Mouse (Mus musculus) forebrain, embryonic 14.5 days (tissue): ENCODE data around the gene Tmem74b. TPM values are rescaled to one million over a fixed set of nuclear protein-coding genes. Genes with fewer than 3 reads are reported as not detected.

Experiments used
- ATAC-seq: fragments of 200-750 bp; cut with Nextera tagmentation; 2 replicates; pipeline ENCODE4 v1.8.0; 2017; ENCODE audit warnings: mild to moderate bottlenecking, moderate library complexity
- DNase-seq: peaks from one replicate; pipeline ENCODE4 v3.0.0-alpha.2; 2015; ENCODE audit warnings: low spot score
- H3K27ac ChIP-seq: fragments of 300-500 bp; sonication (generic); 2 replicates; pipeline ENCODE4 v1.5.1; 2014; ENCODE audit warnings: low read depth, mild to moderate bottlenecking, control low read depth, low read length, moderate library complexity
- H3K27me3 ChIP-seq: fragments of 300-500 bp; sonication (generic); replicated peaks from 2 replicates; pipeline ENCODE4 v1.6.1; 2014; ENCODE audit warnings: low read length, control low read depth, mixed read lengths; ENCODE audit not compliant: control insufficient read depth, insufficient read depth
- H3K36me3 ChIP-seq: fragments of 300-500 bp; sonication (generic); 2 replicates; pipeline ENCODE4 v1.6.1; 2014; ENCODE audit warnings: low read length, control low read depth; ENCODE audit not compliant: control insufficient read depth, insufficient read depth
- H3K4me1 ChIP-seq: fragments of 300-500 bp; sonication (generic); 2 replicates; pipeline ENCODE4 v1.6.1; 2014; ENCODE audit warnings: antibody characterized with exemption, low read length, control low read depth; ENCODE audit not compliant: control insufficient read depth, insufficient read depth
- H3K4me2 ChIP-seq: fragments of 300-500 bp; sonication (generic); 2 replicates; pipeline ENCODE4 v1.6.1; 2014; ENCODE audit warnings: mild to moderate bottlenecking, control low read depth, low read length
- H3K4me3 ChIP-seq: fragments of 300-500 bp; sonication (generic); 2 replicates; pipeline ENCODE4 v1.5.1; 2014; ENCODE audit warnings: low read depth, low read length, control low read depth
- H3K9ac ChIP-seq: fragments of 300-500 bp; sonication (generic); 2 replicates; pipeline ENCODE4 v1.6.1; 2014; ENCODE audit warnings: mild to moderate bottlenecking, low read length, control low read depth, moderate library complexity
- H3K9me3 ChIP-seq: fragments of 300-500 bp; sonication (generic); replicated peaks from 2 replicates; pipeline ENCODE4 v1.6.1; 2016; ENCODE audit warnings: low read length, control low read depth, mixed read lengths; ENCODE audit not compliant: control insufficient read depth
- WGBS: fragments of 180-500 bp; shearing (Covaris S2); extraction: QIAGEN DNeasy Blood & Tissue Kit; methylation state at CpG from one replicate; pipeline ENCODE4 v1.1.7; 2014; 5-methylcytosine and 5-hydroxymethylcytosine counted together
- polyA plus RNA-seq: library from polyadenylated mRNA; unstranded; fragments of >200 nt; fragmentation: Nextera tagmentation; extraction: Ambion mirVana; gene quantifications from 2 replicates; pipeline ENCODE4 v1.2.1, GENCODE M21; 2014

Tmem74b gene
- polyA plus RNA-seq, 1 experiment from 2014 or later, result 17.3 TPM

- no peak for ATAC-seq
Observed at GRCm38 (mm10) chr2:151751330-151751729, 49.5 kb downstream of the Tmem74b start.

GRCm38 (mm10) chr2:151756277-151757061, 54.7 kb downstream of the Tmem74b start:
- no peak for ATAC-seq
- peak; percentile 11 for DNase-seq

More at GRCm38 (mm10) chr2:151751330-151751729, 49.5 kb downstream of the Tmem74b start:
- Histone ChIP-seq H3K9me3 (no peaks in the 10 kb centered on the region), H3K4me1 (no peaks in the 10 kb centered on the region), H3K4me2 (no peak overlapping the region), H3K36me3 (no peaks in the 10 kb centered on the region), H3K9ac (no peak overlapping the region), H3K4me3 (no peak overlapping the region), H3K27me3 (no peaks in the 10 kb centered on the region), H3K27ac (no peak overlapping the region)
- 81% methylated on average over 5 of the region's 5 CpGs for whole genome bisulfite sequencing
- DNase-seq, result no peak

GRCm38 (mm10) chr2:151757451-151757850, 55.6 kb downstream of the Tmem74b start:
- no peaks in the 10 kb centered on the region for H3K36me3 ChIP-seq
- no peak for ATAC-seq
- DNase-seq, result no peak
- H3K4me3 ChIP-seq, result no peak overlapping the region
- no peaks in the 10 kb centered on the region for H3K9me3 ChIP-seq
- no peaks in the 10 kb centered on the region for H3K4me1 ChIP-seq
- 80% methylated on average over 5 of the region's 5 CpGs for WGBS
- no peak overlapping the region for H3K9ac ChIP-seq
- no peak overlapping the region for H3K27ac ChIP-seq
- H3K4me2 ChIP-seq, result no peak overlapping the region
- no peaks in the 10 kb centered on the region for H3K27me3 ChIP-seq

More at GRCm38 (mm10) chr2:151756277-151757061, 54.7 kb downstream of the Tmem74b start:
- H3K36me3 ChIP-seq, result no peaks in the 10 kb centered on the region
- H3K9ac ChIP-seq, result no peak overlapping the region
- no peaks in the 10 kb centered on the region for H3K27me3 ChIP-seq
- no peak overlapping the region for H3K4me3 ChIP-seq
- no peak overlapping the region for H3K4me2 ChIP-seq
- 59% methylated on average over 9 of the region's 9 CpGs for WGBS
- H3K4me1 ChIP-seq, result no peaks in the 10 kb centered on the region
- H3K9me3 ChIP-seq, result no peaks in the 10 kb centered on the region
- no peak overlapping the region for H3K27ac ChIP-seq

- H3K27me3 ChIP-seq, result no peaks in the 10 kb centered on the region
- H3K9me3 ChIP-seq, result no peaks in the 10 kb centered on the region
- no peak overlapping the region for H3K4me3 ChIP-seq
- H3K4me1 ChIP-seq, result no peaks in the 10 kb centered on the region
- no peak overlapping the region for H3K27ac ChIP-seq
- H3K36me3 ChIP-seq, result no peaks in the 10 kb centered on the region
- no peak overlapping the region for H3K4me2 ChIP-seq
- 45% methylated on average over 1 of the region's 1 CpGs for WGBS
- no peak overlapping the region for H3K9ac ChIP-seq
- ATAC-seq (no peak), DNase-seq (no peak)
Observed at GRCm38 (mm10) chr2:151758806-151759353, 57.1 kb downstream of the Tmem74b start.

Other genes starting within 250 kb of the Tmem74b start
- gene 4921509C19Rik, start 225.9 kb upstream of the Tmem74b start, polyA plus RNA-seq, result not detected in 2 replicates
- 247 and 248 TPM in 2 replicates for gene Nsfl1c, start 207.8 kb upstream of the Tmem74b start, polyA plus RNA-seq
- gene Fkbp1a, start 159.5 kb upstream of the Tmem74b start, polyA plus RNA-seq, result 631 and 644 TPM in 2 replicates
- gene Sdcbp2, start 129.4 kb upstream of the Tmem74b start, polyA plus RNA-seq, result 1.2 and 1.3 TPM in 2 replicates
- gene Snph, start 69.4 kb upstream of the Tmem74b start, polyA plus RNA-seq, result 4.9 and 8.8 TPM in 2 replicates
- 0.17 TPM in 1 of 2 replicates, not detected in the other for gene Rad21l, start 33.5 kb upstream of the Tmem74b start, polyA plus RNA-seq
- gene Psmf1, start 42.2 kb downstream of the Tmem74b start, polyA plus RNA-seq, result 59.4 and 60.2 TPM in 2 replicates
- gene Rspo4, start 140.9 kb downstream of the Tmem74b start, polyA plus RNA-seq, result 0.17 TPM in 1 of 2 replicates, not detected in the other
- gene Angpt4, start 209.2 kb downstream of the Tmem74b start, polyA plus RNA-seq, result 0.21 TPM in 1 of 2 replicates, not detected in the other